Mouse (Mus musculus) midbrain, embryonic 12.5 days (tissue): ENCODE measurements around the gene Bach2. TPM values are rescaled to one million over a fixed set of nuclear protein-coding genes. Genes with fewer than 3 reads are reported as not detected.

Source experiments
- ATAC-seq: fragments of 200-750 bp; cut with Nextera tagmentation; 2 replicates; pipeline ENCODE4 v1.8.0; 2017; ENCODE audit warnings: low read depth, moderate TSS enrichment, moderate library complexity; ENCODE audit not compliant: low FRiP score
- H3K27ac ChIP-seq: fragments of 300-500 bp; sonication (generic); replicated peaks from 2 replicates; pipeline ENCODE4 v1.5.1; 2016; ENCODE audit warnings: mild to moderate bottlenecking
- H3K27me3 ChIP-seq: fragments of 300-500 bp; sonication (generic); 2 replicates; pipeline ENCODE4 v1.6.1; 2016; ENCODE audit warnings: mild to moderate bottlenecking
- H3K36me3 ChIP-seq: fragments of 300-500 bp; sonication (generic); 2 replicates; pipeline ENCODE4 v1.6.1; 2016
- H3K4me1 ChIP-seq: fragments of 300-500 bp; sonication (generic); 2 replicates; pipeline ENCODE4 v1.6.1; 2016
- H3K4me2 ChIP-seq: fragments of 300-500 bp; sonication (generic); replicated peaks from 2 replicates; pipeline ENCODE4 v1.6.1; 2016; ENCODE audit warnings: mild to moderate bottlenecking, moderate library complexity
- H3K4me3 ChIP-seq: fragments of 300-500 bp; sonication (generic); 2 replicates; pipeline ENCODE4 v1.5.1; 2016; ENCODE audit warnings: mild to moderate bottlenecking
- H3K9ac ChIP-seq: fragments of 300-500 bp; sonication (generic); replicated peaks from 2 replicates; pipeline ENCODE4 v1.6.1; 2016; ENCODE audit warnings: mild to moderate bottlenecking, moderate library complexity
- H3K9me3 ChIP-seq: fragments of 300-500 bp; sonication (generic); 2 replicates; pipeline ENCODE4 v1.6.1; 2016; ENCODE audit warnings: mild to moderate bottlenecking
- WGBS: fragments of 180-500 bp; shearing (Covaris S2); methylation state at CpG from one replicate; pipeline ENCODE4 v1.1.7; 2016; 5-methylcytosine and 5-hydroxymethylcytosine counted together
- polyA plus RNA-seq: library from polyadenylated mRNA; unstranded; fragments of >200 nt; fragmentation: Nextera tagmentation; extraction: Ambion mirVana; gene quantifications from 2 replicates; pipeline ENCODE4 v1.2.1, GENCODE M21; 2016

Gene Bach2
- polyA plus RNA-seq, 1 experiment from 2014 or later, result 17.8 TPM

DNA sequence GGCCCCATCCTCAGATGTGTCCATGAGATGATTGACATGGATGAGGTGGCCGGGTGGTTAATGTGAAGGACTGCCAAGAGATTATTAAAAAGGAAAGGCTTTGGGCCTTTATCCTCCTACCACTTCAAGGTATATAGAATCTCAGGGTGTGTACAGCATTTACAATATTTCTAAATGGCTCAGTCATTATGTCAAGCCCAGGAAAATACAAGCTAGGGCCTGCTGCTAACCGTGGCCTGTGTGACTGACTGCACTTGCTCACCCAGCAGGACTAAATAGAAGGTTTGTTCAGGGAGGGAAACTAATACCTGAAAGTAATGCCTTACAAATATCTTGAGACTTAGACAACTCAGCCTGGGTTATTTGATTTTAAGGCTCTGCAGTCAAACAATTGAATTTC is 283.4 kb downstream of the Bach2 start:
- Histone ChIP-seq H3K36me3 (no peaks in the 10 kb centered on the region), H3K4me2 (no peak overlapping the region), H3K27me3 (no peaks in the 10 kb centered on the region), H3K4me3 (no peak overlapping the region), H3K9me3 (no peaks in the 10 kb centered on the region), H3K4me1 (peaks cover 50% of the 10 kb centered on the region), H3K27ac (no peak overlapping the region), H3K9ac (no peak overlapping the region)
- no peak for ATAC-seq
- whole genome bisulfite sequencing, result 66% methylated on average over 2 of the region's 2 CpGs

DNA sequence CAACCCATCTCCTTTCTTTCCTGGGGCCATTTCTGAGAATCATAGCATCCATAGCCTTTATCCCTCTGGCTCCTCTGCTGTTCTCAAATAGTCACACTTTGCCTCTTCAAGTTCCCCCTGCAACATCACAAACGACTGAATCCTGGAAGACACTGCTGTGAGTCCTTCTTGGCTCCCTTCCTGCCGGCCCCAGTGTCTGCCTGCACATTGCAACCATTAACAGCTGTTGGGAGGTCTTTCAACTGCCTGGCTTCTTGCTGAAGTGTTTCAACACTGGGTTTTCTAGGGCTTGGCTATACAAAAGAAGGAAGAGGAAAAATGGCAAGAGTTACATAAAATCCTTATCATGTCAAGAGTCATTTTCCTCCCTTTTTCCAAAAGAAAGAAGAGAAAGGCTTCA is 285.7 kb downstream of the Bach2 start:
- Histone ChIP-seq H3K4me1 (peaks cover 53% of the 10 kb centered on the region), H3K27ac (no peak overlapping the region), H3K4me2 (no peak overlapping the region), H3K9ac (no peak overlapping the region), H3K36me3 (no peaks in the 10 kb centered on the region), H3K27me3 (no peaks in the 10 kb centered on the region), H3K4me3 (no peak overlapping the region), H3K9me3 (no peaks in the 10 kb centered on the region)
- 57% methylated on average over 2 of the region's 2 CpGs for WGBS
- no peak for ATAC-seq

DNA sequence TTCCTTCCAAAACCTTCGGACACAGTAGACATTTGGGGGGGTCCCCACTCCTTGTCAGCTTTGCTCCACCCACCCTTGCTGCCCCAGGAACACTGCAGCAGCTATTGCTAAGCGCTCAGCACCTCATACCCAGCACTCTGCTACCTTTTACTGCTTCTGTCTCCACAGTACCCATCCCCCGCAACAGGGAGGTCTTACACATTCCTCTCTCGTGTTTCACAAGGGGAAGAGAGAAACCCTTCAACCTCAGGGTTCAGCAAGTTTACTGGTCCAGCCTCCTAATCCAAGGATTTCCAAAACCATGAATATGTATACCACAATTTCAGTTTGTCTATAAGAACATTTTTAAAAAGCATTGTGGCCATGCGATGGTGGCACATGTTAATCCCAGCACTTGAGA is 286.4 kb downstream of the Bach2 start:
- no peak for ATAC-seq
- no peak overlapping the region for H3K4me3 ChIP-seq
- H3K9ac ChIP-seq, result no peak overlapping the region
- H3K4me1 ChIP-seq, result peaks cover 53% of the 10 kb centered on the region
- no peaks in the 10 kb centered on the region for H3K9me3 ChIP-seq
- 63% methylated on average over 5 of the region's 5 CpGs for WGBS
- no peak overlapping the region for H3K4me2 ChIP-seq
- no peak overlapping the region for H3K27ac ChIP-seq
- no peaks in the 10 kb centered on the region for H3K27me3 ChIP-seq
- H3K36me3 ChIP-seq, result no peaks in the 10 kb centered on the region

DNA sequence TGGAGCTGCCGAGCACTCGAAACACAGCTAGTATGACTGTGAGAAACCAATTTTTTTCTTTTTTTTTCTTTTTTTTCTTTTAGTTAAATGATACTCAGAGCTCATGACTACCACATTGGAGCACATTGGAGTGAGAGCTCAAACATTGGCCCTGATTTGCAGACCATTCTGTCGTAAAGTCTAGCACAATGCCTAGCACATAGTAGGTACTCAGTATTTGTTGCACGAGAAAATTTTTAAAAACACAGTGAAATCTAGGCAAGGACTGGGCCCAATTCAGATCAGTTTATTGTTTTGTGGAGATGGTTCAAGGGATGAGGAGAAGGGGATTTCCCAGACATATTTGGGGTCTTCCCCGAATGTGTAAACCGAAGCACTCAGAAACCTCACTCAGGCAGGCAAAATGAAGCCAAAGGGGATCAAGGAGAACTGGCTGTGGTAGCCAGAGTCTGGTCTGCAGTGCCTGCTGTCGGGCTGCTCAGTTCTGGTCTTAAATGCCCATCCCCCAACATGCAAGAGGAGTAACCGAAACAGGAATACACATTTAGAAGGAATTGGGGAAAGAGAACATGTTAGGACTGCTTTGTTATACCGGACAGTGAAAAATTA is 287.7 kb downstream of the Bach2 start:
- ATAC-seq, result no peak
- Histone ChIP-seq H3K4me1 (peaks cover 53% of the 10 kb centered on the region), H3K9me3 (no peaks in the 10 kb centered on the region), H3K9ac (no peak overlapping the region), H3K36me3 (no peaks in the 10 kb centered on the region), H3K4me2 (no peak overlapping the region), H3K27me3 (no peaks in the 10 kb centered on the region), H3K27ac (no peak overlapping the region), H3K4me3 (no peak overlapping the region)
- 68% methylated on average over 9 of the region's 9 CpGs for WGBS

DNA sequence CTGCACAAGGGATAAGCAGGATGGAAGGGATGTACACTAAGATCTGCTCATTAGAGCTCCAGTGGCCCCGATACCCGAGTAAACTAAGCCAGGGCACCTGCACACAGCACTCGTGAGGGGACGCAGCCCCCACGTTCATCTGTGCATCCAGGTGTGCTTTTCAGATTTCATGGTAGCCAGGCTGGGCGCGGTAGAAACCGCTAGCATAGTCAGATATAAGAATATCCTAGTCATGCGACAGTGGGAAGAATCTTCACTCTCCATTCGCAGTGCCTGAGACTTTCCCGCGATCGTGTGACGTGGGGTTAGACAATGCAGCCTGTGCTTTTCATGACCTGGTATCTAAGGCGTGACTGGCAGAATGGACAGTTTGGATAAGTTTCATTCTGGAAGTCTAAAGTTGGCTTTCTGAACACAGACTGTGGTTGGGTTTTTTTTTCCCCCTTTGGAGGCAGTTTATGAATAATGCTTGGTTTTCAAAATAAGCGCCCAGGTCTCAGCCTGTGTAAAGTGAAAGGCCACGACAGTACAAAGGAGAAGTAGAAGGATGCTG is 290.9 kb downstream of the Bach2 start:
- Histone ChIP-seq H3K4me2 (no peak overlapping the region), H3K36me3 (no peaks in the 10 kb centered on the region), H3K4me1 (peaks cover 57% of the 10 kb centered on the region), H3K4me3 (no peak overlapping the region), H3K9me3 (no peaks in the 10 kb centered on the region), H3K9ac (no peak overlapping the region), H3K27me3 (no peaks in the 10 kb centered on the region), H3K27ac (peak overlapping the region; percentile 88)
- ATAC-seq, result no peak
- 70% methylated on average over 17 of the region's 17 CpGs for WGBS

DNA sequence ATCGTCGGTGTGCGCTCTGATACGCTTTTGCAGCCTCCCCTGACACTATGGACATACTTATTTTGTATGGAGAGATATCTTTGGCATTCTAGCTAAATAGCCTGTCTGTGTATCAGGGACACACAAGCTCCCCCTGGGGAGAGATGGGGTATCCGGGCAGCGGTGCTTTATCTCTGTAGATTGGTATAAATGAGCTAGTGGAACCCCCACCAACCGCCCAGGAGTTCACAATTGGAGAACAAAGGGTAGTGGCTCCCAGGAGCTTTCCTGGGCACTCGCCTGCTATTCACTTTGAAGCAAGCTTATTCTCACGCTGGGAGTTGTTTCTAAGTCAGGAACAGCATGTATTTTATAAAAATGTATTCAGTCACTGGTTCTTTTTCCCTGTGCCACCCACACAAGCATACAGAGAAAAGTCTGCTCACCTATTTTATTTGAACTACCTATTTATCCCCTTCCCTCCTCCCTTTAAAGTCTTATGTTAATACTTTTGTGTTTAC is 291.9 kb downstream of the Bach2 start:
- H3K9ac ChIP-seq, result peak overlapping the region; percentile 28; the same call in 1 of the 2 replicates
- 24% methylated on average over 9 of the region's 9 CpGs for WGBS
- peak overlapping the region; percentile 20; the same call in 1 of the 2 replicates for H3K4me3 ChIP-seq
- ATAC-seq, result peak; percentile 12; the same call in 1 of the 2 replicates
- peak overlapping the region; percentile 88 for H3K27ac ChIP-seq
- peaks cover 53% of the 10 kb centered on the region for H3K4me1 ChIP-seq
- no peaks in the 10 kb centered on the region for H3K9me3 ChIP-seq
- no peaks in the 10 kb centered on the region for H3K27me3 ChIP-seq
- peak overlapping the region; percentile 51 for H3K4me2 ChIP-seq
- no peaks in the 10 kb centered on the region for H3K36me3 ChIP-seq

DNA sequence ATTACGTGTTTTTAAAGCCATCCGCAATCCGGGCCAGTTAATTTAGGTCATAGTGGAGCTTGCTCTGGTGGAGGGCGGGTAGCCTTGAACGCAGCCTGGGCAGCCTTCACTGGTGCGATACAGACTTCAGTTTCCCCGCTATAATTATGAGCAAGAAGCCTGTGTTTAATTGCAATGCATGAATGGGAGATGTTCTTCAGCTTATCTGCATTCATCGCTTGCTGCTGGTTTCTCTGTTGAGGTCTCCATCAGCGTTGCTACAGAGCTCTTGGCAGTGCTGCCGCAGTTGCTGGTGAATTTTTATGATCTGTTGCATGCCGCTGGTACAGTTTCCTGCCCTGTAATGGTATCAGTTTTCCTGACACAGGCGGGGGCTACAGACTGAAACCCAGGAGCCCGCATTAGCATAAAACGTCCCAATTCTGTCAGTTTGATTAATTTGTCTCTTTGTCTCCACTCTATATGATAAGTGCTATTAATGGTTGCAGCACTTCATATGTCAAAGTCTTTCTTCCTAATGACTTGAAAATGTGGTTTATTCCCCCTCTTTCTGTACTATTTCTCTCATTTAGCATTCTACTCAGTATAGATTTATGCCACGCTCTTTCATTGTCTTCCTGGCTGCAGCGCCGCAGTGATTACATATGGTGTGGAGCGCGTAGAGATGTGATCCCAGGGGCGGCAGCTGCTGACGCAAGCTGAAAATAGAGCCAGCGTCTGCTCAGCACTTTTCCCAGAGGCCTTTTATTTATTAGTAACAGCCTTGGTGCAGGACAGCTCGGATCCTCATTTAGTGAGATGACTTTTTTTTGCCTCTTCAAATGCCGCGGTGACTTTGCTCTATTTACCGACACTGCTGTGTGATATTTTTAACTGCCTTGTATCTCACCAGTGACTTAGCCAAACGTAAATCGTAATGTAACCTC is 292.6 kb downstream of the Bach2 start:
- ATAC-seq, result peak; percentile 79
- H3K4me3 ChIP-seq, result peak overlapping the region; percentile 20; the same call in 1 of the 2 replicates
- peak overlapping the region; percentile 28; the same call in 1 of the 2 replicates for H3K9ac ChIP-seq
- 18% methylated on average over 28 of the region's 28 CpGs for whole genome bisulfite sequencing
- H3K36me3 ChIP-seq, result no peaks in the 10 kb centered on the region
- H3K27me3 ChIP-seq, result 0 out of 2 replicates have a peak, but pooled peaks cover 3% of the 10 kb centered on the region
- H3K4me2 ChIP-seq, result peak overlapping the region; percentile 51
- H3K4me1 ChIP-seq, result peaks cover 53% of the 10 kb centered on the region
- no peaks in the 10 kb centered on the region for H3K9me3 ChIP-seq
- peak overlapping the region; percentile 88 for H3K27ac ChIP-seq

DNA sequence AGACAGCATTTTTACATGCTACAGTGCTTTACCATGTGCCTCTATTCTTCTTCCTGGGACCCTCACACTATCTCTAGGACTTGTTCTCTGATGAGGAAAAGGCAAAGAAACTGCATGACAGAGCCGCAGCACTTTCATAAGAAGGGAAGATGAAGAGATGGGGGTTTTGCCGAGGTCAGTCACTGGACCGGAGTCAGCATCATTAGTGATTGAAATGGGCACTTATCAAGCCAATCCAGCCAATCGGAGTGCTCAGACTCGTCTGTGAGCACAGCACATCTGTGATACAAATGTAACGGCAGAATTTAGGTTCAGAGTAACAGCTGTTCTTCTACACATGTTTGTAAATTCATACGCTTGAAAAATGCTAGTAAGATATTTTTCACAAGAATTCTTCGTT is 293.5 kb downstream of the Bach2 start:
- Histone ChIP-seq H3K9me3 (no peaks in the 10 kb centered on the region), H3K4me3 (no peak overlapping the region), H3K4me2 (peak overlapping the region; percentile 51), H3K27ac (peak overlapping the region; percentile 88), H3K27me3 (0 out of 2 replicates have a peak, but pooled peaks cover 4% of the 10 kb centered on the region), H3K36me3 (no peaks in the 10 kb centered on the region), H3K9ac (peak overlapping the region; percentile 28; the same call in 1 of the 2 replicates), H3K4me1 (peaks cover 53% of the 10 kb centered on the region)
- 45% methylated on average over 8 of the region's 8 CpGs for WGBS
- no peak for ATAC-seq

DNA sequence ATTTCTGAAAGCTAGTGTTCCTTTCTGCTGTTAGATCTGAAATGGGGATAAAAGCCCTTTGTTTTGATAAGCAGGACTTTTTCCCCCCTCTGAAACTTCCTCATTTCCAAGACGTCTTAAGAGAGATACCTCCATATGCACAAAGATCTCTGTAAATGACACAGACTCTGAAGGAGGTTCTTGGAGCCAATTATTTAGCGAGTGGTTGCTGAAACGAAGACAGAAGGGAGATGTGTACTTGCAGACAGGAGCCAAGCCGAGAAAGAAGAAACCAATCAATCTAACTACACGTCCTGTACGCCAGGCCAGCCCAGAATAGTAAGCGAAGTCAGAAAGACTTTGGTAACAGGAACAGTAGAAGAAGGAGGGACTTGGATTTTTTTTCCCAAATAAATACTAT is 295.1 kb downstream of the Bach2 start:
- no peak overlapping the region for H3K9ac ChIP-seq
- no peak for ATAC-seq
- H3K4me1 ChIP-seq, result peaks cover 61% of the 10 kb centered on the region
- H3K4me2 ChIP-seq, result no peak overlapping the region
- no peaks in the 10 kb centered on the region for H3K36me3 ChIP-seq
- WGBS, result 74% methylated on average over 7 of the region's 7 CpGs
- H3K4me3 ChIP-seq, result no peak overlapping the region
- H3K27ac ChIP-seq, result no peak overlapping the region
- 0 out of 2 replicates have a peak, but pooled peaks cover 4% of the 10 kb centered on the region for H3K27me3 ChIP-seq
- no peaks in the 10 kb centered on the region for H3K9me3 ChIP-seq

DNA sequence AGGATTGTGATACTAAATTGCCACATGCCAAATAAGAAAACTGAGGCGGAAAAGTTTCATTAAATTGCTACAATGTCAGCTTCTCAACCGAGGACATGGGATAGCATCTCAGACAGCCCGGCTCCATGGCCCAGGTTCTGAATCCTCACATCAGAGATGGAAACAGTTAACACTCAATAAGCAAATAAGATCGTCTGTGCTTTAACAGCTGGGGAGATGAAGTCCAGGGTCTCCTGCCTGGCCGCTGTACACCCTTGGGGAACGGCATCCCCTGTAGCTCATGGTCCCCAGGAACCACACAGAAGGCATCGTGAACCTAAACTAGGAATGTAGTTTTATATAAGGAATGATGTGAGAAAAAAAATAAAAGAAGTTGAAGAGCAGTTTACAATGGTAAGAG is 297.0 kb downstream of the Bach2 start:
- Histone ChIP-seq H3K9me3 (no peaks in the 10 kb centered on the region), H3K9ac (no peak overlapping the region), H3K4me3 (no peak overlapping the region), H3K36me3 (no peaks in the 10 kb centered on the region), H3K4me1 (peaks cover 44% of the 10 kb centered on the region), H3K4me2 (no peak overlapping the region), H3K27me3 (0 out of 2 replicates have a peak, but pooled peaks cover 4% of the 10 kb centered on the region), H3K27ac (no peak overlapping the region)
- ATAC-seq, result no peak
- WGBS, result 89% methylated on average over 7 of the region's 7 CpGs

DNA sequence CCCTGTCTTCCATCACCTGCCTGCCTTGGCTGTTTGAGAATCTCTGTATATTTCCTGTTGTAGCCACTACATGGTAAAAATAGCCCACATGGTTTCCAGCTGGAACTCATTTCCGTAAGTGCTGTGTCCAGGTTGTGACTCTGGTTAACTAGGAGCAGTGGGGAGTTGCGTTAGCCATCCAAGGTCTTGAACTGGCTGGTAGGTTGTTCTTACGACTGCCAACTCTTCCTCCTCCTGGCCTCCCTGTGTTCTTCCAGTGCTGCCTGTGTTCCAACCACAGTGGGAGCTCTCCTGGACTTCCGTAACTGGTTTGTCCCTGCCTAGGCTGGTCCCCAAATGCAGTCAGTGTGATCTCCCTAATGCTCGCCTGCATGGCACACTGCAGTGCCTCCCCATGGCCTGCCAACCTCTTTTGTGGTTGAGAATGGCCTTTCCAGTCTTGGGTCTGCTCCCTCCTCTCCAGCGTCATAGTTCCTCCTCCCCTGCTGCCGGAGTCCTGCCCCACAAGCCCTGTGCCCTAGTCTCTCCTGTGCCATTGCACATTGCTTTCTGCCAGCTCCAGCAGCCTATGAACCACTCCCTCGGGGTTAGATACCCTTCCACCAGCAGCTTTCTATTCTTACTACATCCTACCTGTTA is 298.4 kb downstream of the Bach2 start:
- WGBS, result 74% methylated on average over 8 of the region's 8 CpGs
- Histone ChIP-seq H3K36me3 (no peaks in the 10 kb centered on the region), H3K27me3 (0 out of 2 replicates have a peak, but pooled peaks cover 4% of the 10 kb centered on the region), H3K4me3 (no peak overlapping the region), H3K27ac (peak overlapping the region; percentile 44; the same call in 1 of the 2 replicates), H3K9me3 (no peaks in the 10 kb centered on the region), H3K4me1 (peaks cover 30% of the 10 kb centered on the region), H3K9ac (no peak overlapping the region), H3K4me2 (no peak overlapping the region)
- no peak for ATAC-seq
